Mouse (Mus musculus): Measurements from ENCODE around the gene Ppfia1.

Ppfia1 gene

DNA sequence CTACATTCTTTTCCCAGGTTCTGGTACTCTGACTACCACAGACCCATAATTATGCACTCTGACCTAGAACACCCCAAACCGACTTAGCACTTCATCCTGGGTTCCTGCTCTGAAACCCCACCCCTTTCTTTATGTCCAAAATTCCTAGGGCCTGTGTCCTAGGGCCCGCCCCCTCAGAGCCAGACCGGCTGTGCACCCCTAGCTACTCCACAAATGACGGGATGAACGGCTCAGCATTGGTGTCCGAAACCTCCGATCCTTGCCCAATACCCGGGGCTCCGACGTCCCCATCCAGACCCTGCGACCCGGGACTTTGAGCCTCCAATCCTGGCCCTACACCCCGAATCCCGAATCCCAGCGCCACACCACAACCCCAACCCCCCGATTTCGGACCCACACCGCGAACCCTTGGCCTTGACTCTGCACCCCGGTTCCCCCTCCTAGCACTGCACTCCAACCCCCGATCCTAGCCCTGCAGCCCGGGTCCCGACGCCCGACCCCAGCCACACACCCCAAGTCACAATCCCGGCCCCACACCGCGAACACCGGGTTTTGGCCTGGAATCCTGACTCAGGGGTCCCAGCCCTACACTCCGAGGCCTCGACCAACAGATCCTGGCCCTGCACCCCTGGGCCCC, 83.5 kb downstream of the Ppfia1 start:
- CTCF ChIA-PET, result interaction anchor here in 1 of 4 experiments (0.5 kb wide), 1 partner anchor 392 kb away, joined by 3 read pairs; no protein-coding TSS in a partner anchor
- POLR2A ChIA-PET, result interaction anchor here in 2 of 4 experiments (0.8 to 2.0 kb wide), 19 partner anchors 8 to 921 kb away, joined by 3 to 9 read pairs (median 3); partner anchors contain the start of genes Fadd (in 1 of the 2) and Nap1l4 (in 1 of the 2)

DNA sequence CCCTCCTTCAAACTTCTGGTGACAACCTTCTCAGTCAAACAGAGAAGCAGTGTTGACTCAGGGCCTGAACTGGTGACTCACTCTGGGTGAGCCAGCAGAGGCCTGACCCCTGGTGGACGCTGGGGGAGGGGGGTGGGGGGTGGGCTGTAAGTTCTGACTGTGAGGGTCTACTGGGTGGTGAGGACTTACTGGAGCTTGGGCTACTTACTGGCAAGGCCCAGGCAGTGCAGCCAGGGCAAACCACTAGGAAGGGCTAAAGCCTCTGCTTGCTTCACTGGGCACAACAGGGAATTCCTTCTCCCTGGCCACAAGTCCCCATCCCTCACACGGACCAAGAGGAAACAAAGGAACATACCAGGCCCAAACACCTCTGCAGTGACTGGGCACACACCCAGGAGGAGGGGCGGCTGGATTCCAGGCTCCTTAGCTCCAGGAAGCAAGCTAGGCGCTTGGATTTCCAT, 84.3 kb downstream of the Ppfia1 start:
- CTCF ChIA-PET, result no interaction called here

DNA sequence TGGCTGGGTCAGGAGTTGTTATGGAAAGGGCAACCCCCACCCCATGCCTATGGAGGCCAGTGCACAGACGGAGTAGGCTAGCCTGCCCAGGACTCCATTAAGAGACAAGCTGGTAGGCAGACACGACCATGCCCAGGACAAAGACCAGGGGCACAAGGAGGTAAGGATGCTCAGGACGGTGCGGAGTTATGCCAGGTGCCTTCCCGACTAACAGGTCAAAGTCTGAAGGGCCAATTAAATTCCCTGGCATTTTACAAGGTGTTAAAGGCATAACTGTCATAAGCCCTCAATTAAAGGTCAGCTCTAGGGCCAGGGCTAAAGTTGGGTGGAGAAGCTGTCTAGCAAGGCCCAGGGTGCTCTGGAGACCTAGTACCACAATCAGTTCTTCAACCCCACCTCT, 84.8 kb downstream of the Ppfia1 start:
- POLR2A ChIA-PET, result interaction anchor here in 2 of 4 experiments (0.6 to 1.2 kb wide), 7 partner anchors 9 to 869 kb away, joined by 3 to 8 read pairs (median 3); partner anchors contain the start of genes Cars (in 1 of the 2) and Fadd (in 1 of the 2)
- CTCF ChIA-PET, result no interaction called here

More for the DNA sequence above, 84.3 kb downstream of the Ppfia1 start:
- POLR2A ChIA-PET, result interaction anchor here in 2 of 4 experiments (0.8 to 2.0 kb wide), 11 partner anchors 7 to 869 kb away, joined by 3 to 8 read pairs (median 3); partner anchors contain the start of genes Cars (in 1 of the 2) and Fadd (in 1 of the 2)

DNA sequence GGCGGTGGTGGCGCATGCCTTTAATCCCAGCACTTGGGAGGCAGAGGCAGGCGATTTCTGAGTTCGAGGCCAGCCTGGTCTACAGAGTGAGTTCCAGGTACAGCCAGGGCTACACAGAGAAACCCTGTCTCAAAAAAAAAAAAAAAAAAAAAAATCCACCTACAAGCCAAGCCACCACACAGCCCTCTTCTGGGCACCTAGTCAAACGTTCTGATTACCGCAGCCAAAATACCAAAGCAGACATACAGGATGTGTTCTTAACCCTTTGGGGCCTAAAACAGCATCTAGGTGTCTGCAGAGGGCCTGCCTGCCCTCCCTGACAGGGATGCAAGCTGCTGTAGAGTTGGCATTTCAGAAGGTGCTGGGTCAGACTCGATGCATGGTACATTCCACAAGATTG, 91.0 kb downstream of the Ppfia1 start:
- POLR2A ChIA-PET, result interaction anchor here in 3 of 4 experiments (0.6 to 2.0 kb wide), 5 partner anchors 8 to 404 kb away, joined by 3 to 8 read pairs (median 4); partner anchors contain the start of gene Cttn (in 1 of the 3)
- CTCF ChIA-PET, result no interaction called here

DNA sequence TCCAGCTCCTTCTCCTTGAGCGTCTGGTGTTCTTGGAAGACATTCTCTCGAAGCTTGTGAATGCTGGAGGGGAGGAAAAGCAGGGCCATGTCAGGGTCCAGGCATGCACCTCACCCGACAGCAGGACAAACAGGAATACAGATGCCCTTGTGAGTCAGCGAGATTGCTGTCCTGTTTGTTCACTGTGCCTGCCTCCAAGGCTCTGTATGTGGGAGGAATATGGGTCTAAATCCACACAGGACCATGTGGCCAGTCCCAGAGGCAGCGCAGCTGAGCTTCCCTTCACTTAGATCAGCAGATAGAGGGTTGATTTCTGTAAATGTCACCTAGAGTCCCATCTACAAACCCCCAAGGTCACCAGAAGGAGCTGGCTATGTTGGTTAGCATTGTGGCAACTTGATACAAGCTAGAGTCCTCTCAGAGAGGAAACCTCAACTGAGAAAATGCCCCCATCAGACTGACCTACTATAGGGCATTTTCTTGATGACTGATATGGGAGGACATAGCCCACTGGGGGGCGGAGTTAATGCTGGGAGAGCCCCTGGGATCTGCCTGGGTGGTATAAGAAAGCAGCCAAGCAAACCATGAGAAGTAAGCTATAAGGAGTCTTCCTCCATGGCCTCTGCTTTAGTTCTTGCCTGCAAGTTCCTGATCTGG, 92.2 kb downstream of the Ppfia1 start:
- POLR2A ChIA-PET, result interaction anchor here in 2 of 4 experiments (0.6 to 2.4 kb wide), 11 partner anchors 8 to 581 kb away, joined by 3 to 8 read pairs (median 4); partner anchors contain the start of gene Cttn (in 2 of the 2)
- CTCF ChIA-PET, result no interaction called here

DNA sequence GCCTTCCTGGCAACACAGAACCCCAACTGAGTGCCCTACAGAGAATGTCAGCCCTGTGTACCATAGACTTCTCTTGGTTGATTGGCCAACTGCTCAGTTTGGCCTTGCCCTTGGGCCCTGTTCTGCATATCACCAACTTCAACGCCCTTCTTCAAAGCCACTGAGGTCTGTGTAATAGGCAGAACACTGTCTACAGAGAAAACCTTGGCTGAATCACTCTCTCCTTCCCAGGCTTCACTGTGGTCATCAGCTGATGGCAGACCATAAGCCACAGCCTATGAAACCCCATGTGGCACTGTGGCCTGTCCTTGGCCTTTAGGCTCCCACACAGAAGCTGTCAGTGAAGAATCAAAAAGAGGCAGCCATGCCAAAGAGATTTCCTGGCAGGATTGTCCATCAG, 94.6 kb downstream of the Ppfia1 start:
- CTCF ChIA-PET, result interaction anchor here in 1 of 4 experiments (0.6 kb wide), 1 partner anchor 37 kb away, joined by 3 read pairs; no protein-coding TSS in a partner anchor

DNA sequence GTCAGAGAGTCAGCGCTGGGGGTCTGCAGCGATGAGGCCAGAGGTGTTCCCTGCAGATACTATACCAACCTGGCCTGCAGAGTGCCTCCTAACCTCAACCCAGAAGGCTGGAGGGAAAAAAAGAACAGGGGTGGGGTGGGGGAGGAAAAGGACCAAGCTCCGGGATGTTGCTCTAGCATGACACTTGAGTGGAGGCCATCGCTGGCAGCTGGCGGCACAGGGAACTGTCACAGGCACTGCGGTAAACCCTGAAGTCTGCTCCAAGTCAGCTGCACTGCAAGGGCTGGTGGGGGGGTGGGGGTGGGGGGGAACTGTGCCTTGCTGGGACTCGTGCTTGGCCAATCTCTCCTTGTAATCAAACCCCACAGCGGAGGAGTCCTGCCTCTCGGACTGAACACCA, 102.9 kb downstream of the Ppfia1 start:
- CTCF ChIA-PET, result interaction anchor here in 1 of 4 experiments (0.9 kb wide), 1 partner anchor 550 kb away, joined by 5 read pairs; no protein-coding TSS in a partner anchor

More for the DNA sequence above, 94.6 kb downstream of the Ppfia1 start:
- POLR2A ChIA-PET, result interaction anchor here in 2 of 4 experiments (0.7 to 2.6 kb wide), 5 partner anchors 11 to 103 kb away, joined by 3 to 8 read pairs (median 3); partner anchors contain the start of gene Cttn (in 1 of the 2)

DNA sequence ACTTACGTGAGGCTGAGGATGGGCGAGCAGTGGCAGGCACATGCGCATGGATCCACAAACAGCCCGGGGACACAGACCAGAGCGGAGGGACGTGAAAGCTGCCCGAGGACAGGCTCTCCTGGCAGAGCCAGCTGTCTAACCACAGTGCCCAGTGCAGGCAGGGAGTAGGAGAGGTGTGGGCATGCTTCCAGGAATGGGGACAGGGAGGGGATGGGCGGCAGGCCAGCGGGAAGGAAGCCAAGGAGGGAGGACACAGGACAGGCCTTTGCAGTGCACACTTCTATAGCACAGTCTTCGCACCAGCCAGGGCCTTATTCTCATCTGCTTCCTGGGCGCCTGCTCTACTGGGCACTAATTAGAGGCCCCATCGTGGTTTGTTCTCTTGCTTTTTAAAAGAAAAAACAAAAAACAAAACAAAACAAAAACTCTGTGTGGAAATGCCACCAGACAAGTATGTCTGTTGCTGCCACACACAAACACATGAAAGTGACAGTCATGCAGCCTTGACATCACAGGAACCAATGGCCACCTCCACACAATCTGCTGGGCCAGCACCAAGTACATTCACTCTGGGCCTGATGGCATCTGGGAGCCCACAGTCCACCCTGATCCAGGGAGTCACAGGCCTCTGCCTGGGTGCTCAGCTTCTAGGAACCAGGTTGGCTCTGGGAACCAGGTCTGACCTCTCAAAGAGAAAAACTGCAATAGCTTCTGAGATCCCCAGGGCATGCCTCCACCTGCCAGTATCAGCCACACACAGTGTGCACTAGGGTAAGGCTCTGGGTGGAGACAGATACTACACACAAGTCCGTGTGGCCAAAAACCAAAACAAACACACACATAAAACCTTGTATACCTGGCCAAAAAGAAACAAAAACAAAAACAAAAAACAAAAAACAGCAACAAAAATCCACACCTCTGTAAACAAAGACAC, 103.6 kb downstream of the Ppfia1 start:
- POLR2A ChIA-PET, result interaction anchor here in 1 of 4 experiments (0.6 to 1.3 kb wide), 2 partner anchors 8 to 68 kb away, joined by 3 to 4 read pairs; no protein-coding TSS in a partner anchor
- CTCF ChIA-PET, result interaction anchor here in 1 of 4 experiments (0.6 kb wide), 1 partner anchor 43 kb away, joined by 3 read pairs; no protein-coding TSS in a partner anchor

More for the DNA sequence above, 102.9 kb downstream of the Ppfia1 start:
- POLR2A ChIA-PET, result interaction anchor here in 2 of 4 experiments (0.6 to 1.3 kb wide), 3 partner anchors 9 to 67 kb away, joined by 3 to 4 read pairs (median 3); no protein-coding TSS in a partner anchor

DNA sequence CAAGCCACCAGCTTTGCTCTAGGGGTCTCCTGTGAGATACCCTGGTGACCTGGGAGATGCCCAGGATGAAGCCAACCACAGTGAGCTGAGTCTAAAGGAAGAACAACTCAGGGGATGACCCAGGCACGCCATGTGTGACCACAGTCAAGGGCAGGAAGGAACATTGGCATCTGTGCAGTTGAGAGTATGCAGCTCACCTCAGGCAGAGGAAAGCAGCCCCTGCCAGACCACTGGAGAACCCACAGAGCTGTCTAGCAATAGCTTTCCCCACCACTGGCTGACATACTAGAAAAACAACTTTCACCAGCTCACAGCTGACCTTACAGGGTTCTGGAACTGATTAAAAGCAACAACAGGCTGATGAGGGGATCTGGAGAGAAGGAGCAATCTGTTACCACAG, 105.3 kb downstream of the Ppfia1 start:
- POLR2A ChIA-PET, result interaction anchor here in 2 of 4 experiments (0.9 to 1.4 kb wide), 3 partner anchors 9 to 23 kb away, joined by 3 to 4 read pairs (median 3); partner anchors contain the start of gene Cttn (in 1 of the 2)
- CTCF ChIA-PET, result no interaction called here

DNA sequence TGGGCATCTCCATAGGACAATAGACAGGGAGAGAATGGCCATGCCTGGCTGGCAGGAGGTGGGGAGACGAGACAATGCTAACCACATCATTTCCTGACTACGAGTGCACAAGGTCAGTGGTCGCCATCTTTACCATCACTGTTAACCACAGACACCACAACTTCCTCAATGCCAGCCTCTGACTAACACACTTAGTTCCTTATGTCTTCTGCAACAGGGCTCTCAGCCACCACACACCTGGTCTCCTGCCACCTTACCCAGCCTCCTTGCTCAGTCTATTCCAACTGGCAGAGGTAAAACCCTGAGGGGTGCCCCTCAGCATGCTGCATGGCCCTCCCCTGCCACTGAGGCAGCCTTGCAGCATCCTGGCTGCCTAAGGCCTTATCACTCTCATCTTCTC, 106.4 kb downstream of the Ppfia1 start:
- CTCF ChIA-PET, result no interaction called here
- POLR2A ChIA-PET, result interaction anchor here in 2 of 4 experiments (0.9 to 1.1 kb wide), 2 partner anchors 11 to 26 kb away, joined by 3 read pairs; no protein-coding TSS in a partner anchor

DNA sequence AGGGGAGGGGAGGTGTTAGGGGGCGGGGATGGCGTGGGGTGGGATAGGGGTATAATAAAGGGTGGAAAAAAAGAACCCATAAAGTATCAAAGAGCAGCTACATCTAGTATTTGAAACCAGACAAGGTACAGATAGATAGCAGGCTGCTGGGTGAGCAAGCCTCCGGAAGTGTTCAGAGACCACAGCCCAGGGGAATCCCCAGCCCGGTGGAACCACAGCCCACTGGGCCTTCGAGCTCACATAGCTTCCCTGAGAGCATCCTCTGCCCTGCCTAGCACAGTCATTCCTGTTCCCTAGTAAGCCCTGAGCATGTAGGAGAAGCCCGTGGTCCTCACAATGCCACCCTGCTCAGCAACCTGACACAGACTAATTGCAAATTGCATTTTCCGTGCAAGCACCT, 108.7 kb downstream of the Ppfia1 start:
- POLR2A ChIA-PET, result interaction anchor here in 1 of 4 experiments (0.6 kb wide), 1 partner anchor 20 kb away, joined by 3 read pairs; no protein-coding TSS in a partner anchor
- CTCF ChIA-PET, result no interaction called here

DNA sequence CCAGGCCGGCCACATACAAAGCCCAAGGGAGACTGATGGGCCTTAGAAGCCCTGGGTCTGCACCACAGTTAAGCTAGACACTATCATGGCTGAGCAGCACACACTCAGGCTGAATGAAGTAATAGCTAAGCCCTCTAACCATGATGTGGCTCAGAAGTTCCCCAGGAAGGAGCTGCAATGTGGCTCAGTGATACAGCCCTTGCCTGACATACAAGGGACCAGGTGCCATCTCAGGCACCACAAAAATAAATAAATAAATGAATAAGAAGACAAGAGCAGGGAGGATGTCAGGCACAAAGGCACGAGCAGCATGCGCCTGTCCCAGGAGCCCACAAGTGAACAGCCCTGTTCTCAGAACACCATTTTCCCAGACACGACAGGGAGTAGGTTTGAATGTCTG, 111.6 kb downstream of the Ppfia1 start:
- CTCF ChIA-PET, result interaction anchor here in 2 of 4 experiments (0.7 to 1.1 kb wide), 3 partner anchors 14 to 386 kb away, joined by 3 read pairs; no protein-coding TSS in a partner anchor
- POLR2A ChIA-PET, result interaction anchor here in 2 of 4 experiments (0.6 to 2.3 kb wide), 6 partner anchors 9 to 1379 kb away, joined by 3 to 6 read pairs (median 4); partner anchors contain the start of gene Cttn (in 1 of the 2)

DNA sequence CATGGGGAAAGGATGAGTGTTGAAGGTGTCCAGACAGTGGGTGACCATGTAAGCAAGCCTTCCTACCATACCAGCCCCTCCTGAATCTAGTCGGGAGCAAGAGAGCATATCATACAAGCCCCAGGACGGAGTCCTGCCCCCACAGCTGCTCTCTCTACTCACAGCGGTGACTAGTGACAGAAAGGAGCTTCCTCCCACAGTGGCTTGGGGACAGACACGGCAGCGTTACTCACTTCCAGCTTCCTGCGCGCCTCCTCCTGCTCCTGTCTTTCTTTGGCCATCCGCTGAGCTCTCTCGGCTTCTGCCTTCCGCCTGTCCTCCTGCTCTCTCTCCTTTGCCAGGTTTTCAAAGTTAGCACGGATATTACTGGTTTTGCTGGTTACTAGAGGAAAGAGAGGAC, 112.1 kb downstream of the Ppfia1 start:
- ChIA-PET POLR2A (interaction anchor here in 2 of 4 experiments (1.2 to 2.3 kb wide), 4 partner anchors 9 to 29 kb away, joined by 3 to 6 read pairs (median 4); partner anchors contain the start of gene Cttn (in 1 of the 2)), CTCF (interaction anchor here in 1 of 4 experiments (1.1 kb wide), 2 partner anchors 369 to 386 kb away, joined by 3 read pairs; no protein-coding TSS in a partner anchor)

DNA sequence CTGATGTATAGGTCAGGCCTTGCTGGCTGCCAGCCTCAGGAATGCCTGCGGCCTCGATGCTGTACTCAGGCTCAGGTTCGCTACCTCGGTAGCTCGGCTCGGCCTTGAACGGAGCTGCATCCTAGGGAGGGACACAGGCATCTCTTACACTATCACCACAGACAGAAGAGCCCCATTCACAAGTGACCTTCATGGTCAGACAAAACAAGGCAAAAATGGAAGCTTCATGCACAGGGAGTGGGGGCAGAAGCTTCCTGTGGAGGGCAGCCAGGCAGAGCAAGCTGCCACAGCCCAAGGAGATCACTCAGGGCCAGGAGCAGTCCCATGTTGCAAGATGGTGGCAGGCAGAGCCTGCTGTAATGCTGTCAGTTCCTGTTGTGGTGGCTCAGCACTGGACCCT, 114.7 kb downstream of the Ppfia1 start:
- CTCF ChIA-PET, result interaction anchor here in 1 of 4 experiments (1.4 kb wide), 1 partner anchor 11 kb away, joined by 3 read pairs; no protein-coding TSS in a partner anchor

DNA sequence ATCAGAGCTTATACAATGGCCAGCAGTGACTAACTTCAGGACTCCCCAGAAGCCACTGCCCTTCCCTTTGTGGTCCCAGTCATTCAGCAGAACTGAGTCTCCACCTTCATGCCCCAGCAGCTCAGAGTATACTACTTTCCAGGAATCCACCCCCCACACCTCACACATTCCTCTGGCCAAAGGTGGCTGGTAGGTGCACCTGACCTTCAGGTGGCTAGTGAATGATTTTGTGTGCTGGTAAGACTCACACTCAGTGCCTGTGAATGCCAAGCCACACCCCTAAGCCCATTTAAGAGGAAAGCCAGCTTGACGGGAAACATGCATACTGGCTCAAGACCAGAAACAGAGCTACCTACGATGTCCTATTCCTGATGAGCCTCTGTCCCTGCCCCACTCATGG, 120.6 kb downstream of the Ppfia1 start:
- ChIA-PET POLR2A (interaction anchor here in 1 of 4 experiments (0.6 to 1.2 kb wide), 3 partner anchors 9 to 41 kb away, joined by 3 to 6 read pairs (median 3); no protein-coding TSS in a partner anchor), CTCF (interaction anchor here in 2 of 4 experiments (0.6 to 1.7 kb wide), 3 partner anchors 26 to 358 kb away, joined by 3 to 4 read pairs (median 3); no protein-coding TSS in a partner anchor)

More for the DNA sequence above, 114.7 kb downstream of the Ppfia1 start:
- POLR2A ChIA-PET, result no interaction called here

DNA sequence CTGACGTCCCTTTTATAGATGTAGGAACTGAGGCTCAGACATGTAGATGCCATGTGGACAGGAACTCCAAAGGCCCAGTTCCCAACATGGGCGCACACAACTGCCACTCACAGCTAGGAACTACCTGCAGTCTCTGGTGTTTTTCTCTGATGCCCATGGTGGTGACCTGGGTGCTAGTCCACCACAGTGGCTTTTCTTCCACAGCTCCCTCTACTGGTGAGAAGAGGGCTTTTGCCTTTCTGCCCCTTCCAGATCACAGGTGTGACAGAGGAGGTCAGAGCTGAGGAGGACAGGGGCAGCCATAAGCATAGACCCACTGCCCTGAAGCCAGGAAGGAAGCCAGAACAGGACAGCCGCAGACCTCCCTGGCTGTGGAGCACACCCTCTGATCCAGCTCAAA, 126.1 kb downstream of the Ppfia1 start:
- ChIA-PET POLR2A (interaction anchor here in 3 of 4 experiments (0.6 to 1.2 kb wide), 5 partner anchors 9 to 599 kb away, joined by 3 to 5 read pairs (median 4); partner anchors contain the start of gene Cttn (in 1 of the 3)), CTCF (interaction anchor here in 3 of 4 experiments (0.5 to 2.6 kb wide), 30 partner anchors 9 to 642 kb away, joined by 3 to 10 read pairs (median 4); no protein-coding TSS in a partner anchor)
